Mouse (Mus musculus) mesoderm, embryonic 11.5 days (tissue): ENCODE data around the gene Pla2g3.

ENCODE experiments used
- DNase-seq: peaks from one replicate; pipeline ENCODE4 v3.0.0-alpha.2; 2012; ENCODE audit warnings: low read depth, low spot score

Pla2g3 gene

DNA sequence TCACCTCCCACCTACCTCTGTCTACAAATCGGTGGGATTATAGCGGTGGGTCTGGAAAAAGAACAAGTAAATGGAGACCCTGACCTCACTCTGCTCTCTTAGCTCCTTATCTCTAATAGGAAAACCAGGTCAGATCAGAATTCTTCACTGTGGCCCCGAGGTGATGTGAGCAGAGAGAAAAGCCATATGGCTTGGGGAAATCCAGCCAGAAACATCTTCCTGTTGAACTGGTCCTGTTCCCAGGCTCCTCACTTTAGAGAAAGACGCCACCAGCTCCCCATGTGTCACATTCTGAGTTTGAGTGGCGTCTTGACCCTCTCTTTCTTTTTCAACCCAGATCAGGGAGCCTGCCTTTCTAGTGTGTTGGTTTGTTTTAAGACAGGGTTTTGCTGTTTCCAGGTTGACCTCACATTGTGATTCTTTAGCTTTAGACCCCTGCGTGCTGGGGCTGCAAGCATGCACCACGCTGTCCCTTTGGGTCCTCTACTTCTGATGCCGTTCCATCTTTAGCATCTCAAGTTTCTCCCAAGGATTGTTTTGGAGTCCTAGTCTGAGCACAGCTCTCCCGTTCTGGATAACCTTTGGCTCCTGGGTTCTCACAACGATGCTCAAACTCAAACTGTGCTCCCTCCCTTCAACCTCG lies 31.8 kb downstream of the Pla2g3 start:
- no peak for DNase-seq

DNA sequence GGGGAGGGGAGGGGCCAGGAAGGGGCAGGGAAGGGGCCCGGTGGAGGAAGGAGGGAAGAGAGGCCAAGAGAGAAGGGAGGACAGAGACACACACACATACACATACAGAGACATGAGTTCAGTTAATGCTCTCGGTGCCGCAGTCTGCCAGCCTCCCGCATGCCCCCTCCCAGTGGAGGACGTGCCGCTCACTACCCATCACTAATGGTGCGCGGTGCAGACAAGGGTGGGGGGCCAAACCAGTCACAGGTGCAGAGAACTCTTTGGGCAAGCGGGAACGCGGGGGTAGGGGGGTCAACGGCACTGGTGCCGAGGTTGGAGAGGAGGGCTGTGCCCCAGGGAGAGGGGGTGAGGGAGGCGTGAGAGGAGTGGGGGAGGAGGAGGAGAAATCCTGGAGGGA lies 32.8 kb downstream of the Pla2g3 start:
- DNase-seq, result no peak

DNA sequence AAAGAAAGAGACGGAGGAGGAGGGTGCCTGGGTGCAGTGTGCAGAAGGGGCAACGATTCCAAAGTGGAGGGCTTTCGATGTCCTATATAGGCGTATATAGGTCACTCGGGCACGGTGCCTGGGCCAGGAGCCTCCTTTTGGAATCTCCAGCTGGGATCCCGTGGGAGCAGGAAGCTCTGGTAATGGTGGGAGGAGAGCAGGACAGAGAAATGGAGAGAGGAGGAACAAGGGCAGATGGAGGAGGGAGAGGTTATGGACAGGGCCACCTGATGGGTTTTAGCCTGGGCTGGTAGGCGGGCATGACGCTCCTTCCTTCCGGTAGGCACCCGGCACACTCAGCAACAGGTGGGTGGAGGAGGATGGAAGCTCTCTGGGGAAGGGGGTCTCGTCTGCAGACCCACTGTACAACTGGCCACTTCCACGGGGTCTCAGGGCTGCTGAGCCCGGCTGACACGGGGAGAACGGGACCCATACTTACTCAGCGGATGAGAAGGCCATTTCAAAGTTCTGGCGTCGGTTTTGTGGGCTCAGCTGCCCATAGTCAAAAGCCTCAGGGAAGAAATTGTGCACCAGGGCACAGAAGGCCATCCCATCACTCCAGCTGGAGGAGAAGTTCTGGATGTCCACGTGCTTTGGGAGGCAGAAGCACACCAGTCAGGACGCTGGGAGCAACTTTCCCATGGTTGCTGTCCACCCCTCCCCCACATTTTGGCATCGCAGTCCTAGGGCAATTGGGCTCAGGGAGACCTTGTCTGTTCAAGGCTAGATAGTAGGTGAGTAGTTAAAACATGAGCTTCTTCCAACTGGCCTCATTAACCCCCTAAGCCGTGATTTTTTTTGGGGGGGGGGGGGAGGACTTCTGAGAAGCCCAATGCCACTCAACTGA lies 33.5 kb downstream of the Pla2g3 start:
- DNase-seq, result no peak

DNA sequence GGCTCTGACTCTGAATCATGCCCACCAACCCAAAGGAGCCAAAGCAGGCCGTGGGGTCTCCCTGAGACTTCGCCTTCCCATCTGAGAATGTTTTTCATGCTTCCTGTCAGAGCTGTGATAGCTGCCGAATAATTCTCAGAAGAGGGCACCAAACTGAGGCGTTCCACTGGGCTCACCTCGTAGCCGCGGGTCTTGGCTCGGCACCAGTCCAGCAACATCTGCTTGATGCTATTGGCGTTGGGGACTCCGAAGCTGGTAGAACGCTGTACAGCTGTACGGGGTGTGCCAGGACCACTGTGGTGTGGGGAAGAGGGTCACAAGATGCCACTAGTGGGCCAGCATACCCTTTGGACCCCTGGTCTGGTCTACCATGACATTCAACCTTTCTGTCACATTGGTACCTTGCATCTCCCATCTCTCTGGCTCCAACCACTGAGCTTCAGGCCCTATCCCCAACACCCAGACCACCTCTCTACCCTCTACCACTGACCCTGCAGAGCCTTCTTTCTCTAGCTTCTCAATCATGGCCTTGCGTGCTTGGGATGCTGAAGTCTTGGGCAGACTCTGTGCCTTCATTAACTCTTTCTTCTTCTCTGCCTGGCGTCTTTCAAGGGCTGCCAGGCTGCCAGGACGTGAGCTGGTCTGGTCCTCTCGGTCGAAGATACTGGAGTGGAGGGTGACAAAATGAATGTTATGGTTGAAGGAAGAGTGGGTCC lies 34.4 kb downstream of the Pla2g3 start:
- no peak for DNase-seq

DNA sequence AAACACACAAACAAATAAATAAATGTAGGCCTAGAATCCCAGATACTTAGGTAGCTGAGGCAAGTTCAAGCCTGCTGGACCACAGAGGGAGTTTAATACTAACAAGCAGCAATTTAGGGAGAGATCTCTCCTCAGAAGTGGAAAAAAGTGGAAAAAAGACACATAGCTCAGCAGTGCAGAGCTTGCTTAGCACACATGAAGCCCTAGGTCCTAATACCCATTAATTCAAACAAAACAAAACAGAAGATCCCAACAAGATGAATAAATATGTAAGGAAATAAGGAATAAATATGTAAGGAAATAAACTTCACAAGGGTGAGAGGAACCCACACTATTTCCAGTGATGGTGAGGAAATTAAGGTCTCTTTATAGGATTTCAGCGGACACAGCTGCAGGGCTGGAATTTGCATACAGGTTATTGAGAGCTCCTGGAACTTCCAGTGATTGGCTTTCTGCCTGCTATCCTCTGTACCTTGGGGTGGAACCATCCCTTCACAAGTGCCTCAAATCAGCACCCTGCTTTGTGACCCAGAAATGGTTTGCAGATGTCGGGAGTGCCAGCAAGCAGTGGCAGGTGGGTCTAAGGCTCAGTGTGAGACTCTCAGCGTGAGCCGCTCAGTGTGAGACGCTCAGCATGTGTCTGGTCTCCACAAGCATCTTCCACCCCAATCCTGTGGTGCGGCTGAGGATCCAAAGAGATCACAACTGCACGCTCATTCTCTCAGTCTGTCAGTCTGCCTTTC lies 35.9 kb downstream of the Pla2g3 start:
- no peak for DNase-seq

DNA sequence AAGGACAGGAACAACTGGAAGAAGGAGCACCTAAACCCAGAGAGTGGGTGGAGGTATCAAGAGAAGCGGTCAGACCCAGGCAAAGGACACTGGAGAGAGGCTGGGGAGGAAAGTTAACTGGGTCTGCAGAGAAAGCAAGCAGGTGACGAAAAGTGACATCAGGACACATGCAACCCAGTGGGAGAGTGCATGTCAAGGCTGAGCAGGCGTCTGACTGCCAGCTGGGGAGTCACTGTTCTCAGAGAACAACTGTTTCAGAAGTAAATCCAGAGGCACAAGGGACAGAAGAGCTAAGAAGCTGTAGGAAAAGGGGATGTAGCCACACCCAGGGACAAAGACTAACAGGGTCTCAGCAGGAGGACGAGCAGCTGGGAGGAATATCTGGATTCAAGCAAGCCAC lies 37.5 kb downstream of the Pla2g3 start:
- DNase-seq, result no peak

GRCm38 (mm10) chr11:3526207-3526606 lies 38.1 kb downstream of the Pla2g3 start:
- no peak for DNase-seq

- no peak for DNase-seq
Observed at GRCm38 (mm10) chr11:3526979-3527738, 39.1 kb downstream of the Pla2g3 start.

DNA sequence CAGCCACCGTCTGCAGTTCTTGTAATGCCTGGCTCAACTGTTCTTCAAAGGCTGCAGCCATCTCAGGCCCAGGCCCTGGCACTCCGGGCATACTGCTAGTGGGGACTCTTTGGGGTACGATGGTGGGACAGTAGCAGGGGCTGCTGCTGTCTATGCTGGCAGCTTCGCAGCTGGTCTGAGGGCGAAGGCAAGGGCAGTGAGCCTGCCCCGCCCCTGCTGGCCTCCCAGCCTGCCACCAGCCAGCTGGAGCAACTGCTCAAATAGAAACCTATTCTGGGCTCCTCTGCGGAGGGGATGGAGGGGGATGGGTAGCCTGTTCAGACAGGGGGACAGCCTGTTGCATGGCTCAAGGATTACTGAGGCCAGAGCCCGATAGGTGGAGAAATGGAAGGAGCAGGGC lies 39.7 kb downstream of the Pla2g3 start:
- DNase-seq, result no peak

GRCm38 (mm10) chr11:3528208-3528607 lies 40.1 kb downstream of the Pla2g3 start:
- no peak for DNase-seq

DNA sequence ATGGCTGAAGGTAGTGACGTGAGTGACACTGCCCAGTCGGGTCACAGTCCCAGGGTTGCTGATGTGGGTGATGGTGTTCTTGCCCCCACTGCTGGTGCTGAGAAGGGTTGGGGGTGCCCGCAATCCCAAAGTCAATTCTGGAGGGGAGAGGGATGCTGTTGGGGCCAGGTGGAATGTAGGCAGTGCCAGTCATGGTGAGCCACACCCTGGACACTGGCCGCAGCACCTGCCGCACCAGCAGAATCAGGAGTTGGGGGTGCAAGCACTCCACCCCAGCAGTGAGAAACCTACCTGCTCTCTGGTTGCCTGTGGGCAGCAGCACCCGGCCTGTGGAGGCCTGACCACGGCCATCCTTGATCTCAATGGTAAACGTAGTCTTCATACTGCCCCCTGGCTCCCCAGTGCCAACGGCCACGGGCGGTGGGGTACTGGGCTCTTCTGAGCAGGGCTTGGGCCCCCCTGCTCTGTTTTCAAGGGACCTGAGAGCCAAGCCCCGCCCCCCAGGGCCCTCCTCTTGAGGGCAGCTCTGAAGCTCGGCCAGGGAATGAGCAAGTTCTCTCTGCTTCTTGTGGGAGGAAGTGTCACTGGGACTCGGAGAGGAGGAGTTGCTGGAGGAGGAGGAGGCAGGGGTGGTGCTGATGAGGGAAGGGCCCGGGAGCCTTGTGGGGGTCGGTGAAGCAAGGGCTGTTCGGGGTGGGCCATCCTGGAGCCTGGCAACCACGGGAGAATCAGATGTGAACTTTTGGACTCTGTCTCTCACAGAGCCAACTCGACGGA lies 41.6 kb downstream of the Pla2g3 start:
- no peak for DNase-seq

GRCm38 (mm10) chr11:3530731-3531130 lies 42.6 kb downstream of the Pla2g3 start:
- DNase-seq, result no peak

- no peak for DNase-seq
Observed at GRCm38 (mm10) chr11:3531634-3532033, 43.5 kb downstream of the Pla2g3 start.

GRCm38 (mm10) chr11:3532101-3532931 lies 44.2 kb downstream of the Pla2g3 start:
- no peak for DNase-seq

DNA sequence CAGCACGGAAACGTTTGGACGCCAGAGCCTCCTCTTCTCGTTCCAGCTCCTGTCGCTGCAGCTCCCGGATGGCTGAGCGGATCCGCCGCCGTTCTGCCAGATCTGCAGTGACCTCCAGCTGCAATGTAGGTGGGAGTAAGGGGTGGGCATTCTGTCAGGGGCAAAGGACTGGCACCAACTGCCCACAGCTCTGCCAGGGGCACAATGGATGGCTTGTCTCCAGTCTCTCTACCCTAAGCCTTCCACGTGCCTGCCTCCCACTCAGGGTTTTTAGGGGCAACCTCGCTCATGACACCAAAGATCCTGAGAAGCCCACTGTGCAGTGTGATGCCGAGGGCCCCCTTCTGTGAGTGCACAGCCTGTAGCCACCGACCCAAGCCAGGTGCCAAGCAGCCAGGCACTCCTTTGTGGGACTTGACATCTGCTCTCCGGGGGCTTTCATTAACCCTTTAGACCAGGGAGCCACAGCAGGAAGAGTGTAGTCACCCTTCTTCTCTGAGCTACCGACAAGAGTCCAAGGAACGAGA lies 45.4 kb downstream of the Pla2g3 start:
- DNase-seq, result no peak

- DNase-seq, result no peak
Observed at GRCm38 (mm10) chr11:3534956-3535355, 46.9 kb downstream of the Pla2g3 start.

GRCm38 (mm10) chr11:3535406-3535986 lies 47.4 kb downstream of the Pla2g3 start:
- peak; percentile 95 for DNase-seq

DNA sequence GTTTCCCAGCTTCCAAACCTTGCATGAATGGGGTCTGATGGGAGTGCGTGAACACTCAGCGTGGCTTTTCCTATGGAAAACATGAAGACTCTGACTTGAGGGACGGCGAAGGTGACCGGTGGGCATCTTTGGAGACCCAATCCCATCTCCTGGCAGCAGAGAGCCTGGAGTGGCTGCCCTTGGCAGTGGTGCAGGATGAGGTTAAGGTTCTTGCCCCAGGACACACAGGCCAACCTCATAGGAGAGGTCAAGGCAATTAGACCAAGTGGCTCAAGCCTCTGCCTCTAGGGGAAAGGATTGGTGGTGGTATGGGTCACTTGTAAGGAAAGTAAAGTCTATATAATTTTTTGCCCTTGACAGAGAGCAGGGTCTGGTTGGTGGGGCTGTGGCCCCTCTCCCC lies 48.0 kb downstream of the Pla2g3 start:
- DNase-seq, result no peak
